8 mouse cellular contexts compared by ENCODE assay signal in the genomic region with DNA sequence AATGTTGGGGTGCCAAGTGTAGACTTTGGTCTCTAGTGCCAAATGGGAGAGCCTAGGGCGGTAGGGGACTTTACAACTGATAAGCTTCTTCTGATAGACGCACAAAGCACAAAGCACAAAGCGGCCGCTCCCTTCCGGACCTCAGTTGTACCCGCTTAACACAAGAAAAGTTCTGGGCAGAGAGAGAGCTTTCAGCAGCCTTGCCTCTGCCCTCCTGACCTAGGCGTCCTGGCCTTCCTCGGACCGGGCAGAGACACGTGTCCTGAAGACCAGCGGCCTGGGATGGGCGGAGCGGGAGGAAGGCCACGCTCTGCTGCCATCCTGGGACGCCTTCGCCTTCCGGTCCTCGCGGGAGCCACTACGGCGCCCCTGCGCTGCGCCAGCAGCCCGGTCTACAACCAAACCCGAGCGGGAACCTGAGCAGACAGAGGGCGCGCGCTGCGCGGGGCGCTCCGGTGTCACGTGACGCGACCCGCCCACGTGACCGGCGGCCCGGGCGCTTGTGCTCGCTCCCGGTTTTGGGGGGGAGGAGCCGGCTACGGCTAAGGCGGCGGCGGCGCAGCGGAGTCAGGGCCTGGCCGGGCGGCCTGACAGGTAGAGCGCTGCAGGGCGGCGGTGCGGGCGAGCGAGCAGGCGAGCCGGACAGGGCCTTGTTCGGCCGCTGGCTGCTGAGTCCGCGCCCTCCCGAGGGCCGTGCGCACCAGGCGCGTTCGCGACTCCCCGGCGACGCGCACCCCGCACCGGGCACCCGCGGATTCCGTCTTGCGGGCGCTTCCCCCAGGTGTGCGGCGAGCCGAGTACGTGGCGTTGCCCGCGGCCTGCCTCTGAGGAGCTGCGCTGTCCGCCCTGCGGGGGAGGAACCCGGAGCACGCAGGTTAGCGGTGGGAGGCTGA. TPM values are rescaled to one million over a fixed set of nuclear protein-coding genes. Genes with fewer than 3 reads are reported as not detected.
DNase-seq lines count a peak whose midpoint lies in the region; ATAC-seq lines count a peak whose summit lies in the region.

A gene (plus strand): TSS at position 499 of the 893 bp plus-strand sequence.

- ATAC-seq in megakaryocyte progenitor cell, adult 5-6 weeks (replicated peaks; ENCODE audit: poor library complexity), result peak; percentile 87

- DNase-seq in adipocyte (ENCODE audit: low spot score), result peak; percentile 88
- peak; percentile 95 for DNase-seq in embryo, embryonic 10 days (ENCODE audit: low spot score)
- peak; percentile 92 for DNase-seq in gastrocnemius, postnatal 10 days
- DNase-seq in induced T-regulatory cell, adult 2 months (ENCODE audit: low read depth), result peak; percentile 95
- peak; percentile 79 to 91 for DNase-seq in left cerebral cortex, adult 9 months (ENCODE audit: low spot score in 2 of 2)
- DNase-seq in right cerebral cortex, postnatal 14 days, result peak; percentile 89
- peak; percentile 89 to 93 for DNase-seq in urinary bladder, postnatal 36 days (ENCODE audit: low spot score in 2 of 2)

RNA-seq across cellular contexts. Expression of the gene that starts here (rescaled TPM):
- total RNA-seq in gastrocnemius, postnatal 10 days (2021), result 10 to 100 TPM; 14.4 to 18.3 TPM
- total RNA-seq in megakaryocyte progenitor cell, adult 5-6 weeks (2015), result 16.8 and 17.6 TPM in 2 replicates
- 9.5 and 14.7 TPM in 2 replicates for total RNA-seq in megakaryocyte progenitor cell, adult 5-6 weeks (2017)

Comparison
In these comparisons a context has a peak if more than half of its experiments do, and no peak if none do; other contexts are left out.
1. Peak in every context shown above with its lines: DNase-seq and ATAC-seq.